Mouse (Mus musculus): ENCODE measurements around the gene Cldn9. TPM values are rescaled to one million over a fixed set of nuclear protein-coding genes. Genes with fewer than 3 reads are reported as not detected.
A peak's percentile ranks its signal among the peaks of the same experiment; 100 is the strongest.

The Cldn9 gene
- polyA plus RNA-seq, 1 experiment: 0.10 TPM

- no peaks in the 10 kb centered on the region for H3K27me3 ChIP-seq (ENCODE audit: control insufficient read depth, insufficient read depth, low read length)
- H3K4me1 ChIP-seq (ENCODE audit: control insufficient read depth, insufficient read depth, insufficient read length, low read length): peaks cover 2% of the 10 kb centered on the region; the same call in 1 of the 2 replicates
- TF ChIP-seq POLR2A (IDR thresholded peaks at IDR 0.05; ENCODE audit: low read depth, low read length) (no peak), CTCF (IDR thresholded peaks at IDR 0.05; ENCODE audit: extremely low read depth, insufficient read length, insufficient replicate concordance, low read depth, low read length) (peak; percentile 38; the same call in 1 of the 2 replicates)
- H3K36me3 ChIP-seq (ENCODE audit: control insufficient read depth, insufficient read depth, low read length): peaks cover 31% of the 10 kb centered on the region
- no peak overlapping the region for H3K27ac ChIP-seq (ENCODE audit: insufficient read depth, low read depth, low read length)
- 12% methylated on average over 5 of the region's 5 CpGs for WGBS
- H3K4me3 ChIP-seq (ENCODE audit: low read depth, low read length): no peak overlapping the region
These were observed 19.2 kb downstream of the Cldn9 start for GRCm38 (mm10) chr17:23664556-23665021.

GRCm38 (mm10) chr17:23661526-23661925, 22.3 kb downstream of the Cldn9 start:
- Histone ChIP-seq H3K36me3 (ENCODE audit: control insufficient read depth, insufficient read depth, low read length) (peaks cover 8% of the 10 kb centered on the region; the same call in 1 of the 2 replicates), H3K4me1 (ENCODE audit: control insufficient read depth, insufficient read depth, insufficient read length, low read length) (peaks cover 2% of the 10 kb centered on the region; the same call in 1 of the 2 replicates), H3K27ac (ENCODE audit: insufficient read depth, low read depth, low read length) (no peak overlapping the region), H3K27me3 (ENCODE audit: control insufficient read depth, insufficient read depth, low read length) (no peaks in the 10 kb centered on the region), H3K4me3 (ENCODE audit: low read depth, low read length) (no peak overlapping the region)
- 14% methylated on average over 9 of the region's 9 CpGs for WGBS
- TF ChIP-seq POLR2A (IDR thresholded peaks at IDR 0.05; ENCODE audit: low read depth, low read length) (no peak), CTCF (IDR thresholded peaks at IDR 0.05; ENCODE audit: extremely low read depth, insufficient read length, insufficient replicate concordance, low read depth, low read length) (peak; percentile 50; the same call in 1 of the 2 replicates)

GRCm38 (mm10) chr17:23660876-23661200, 23.0 kb downstream of the Cldn9 start:
- TF ChIP-seq POLR2A (IDR thresholded peaks at IDR 0.05; ENCODE audit: low read depth, low read length) (no peak), CTCF (IDR thresholded peaks at IDR 0.05; ENCODE audit: extremely low read depth, insufficient read length, insufficient replicate concordance, low read depth, low read length) (no peak)
- Histone ChIP-seq H3K27ac (ENCODE audit: insufficient read depth, low read depth, low read length) (no peak overlapping the region), H3K4me3 (ENCODE audit: low read depth, low read length) (peak overlapping the region; percentile 87), H3K4me1 (ENCODE audit: control insufficient read depth, insufficient read depth, insufficient read length, low read length) (peaks cover 2% of the 10 kb centered on the region; the same call in 1 of the 2 replicates), H3K36me3 (ENCODE audit: control insufficient read depth, insufficient read depth, low read length) (peaks cover 5% of the 10 kb centered on the region; the same call in 1 of the 2 replicates), H3K27me3 (ENCODE audit: control insufficient read depth, insufficient read depth, low read length) (no peaks in the 10 kb centered on the region)
- WGBS: under 1% methylated on average over 14 of the region's 14 CpGs

- TF ChIP-seq POLR2A (IDR thresholded peaks at IDR 0.05; ENCODE audit: low read depth, low read length) (no peak), CTCF (IDR thresholded peaks at IDR 0.05; ENCODE audit: extremely low read depth, insufficient read length, insufficient replicate concordance, low read depth, low read length) (peak; percentile 89)
- H3K4me1 ChIP-seq (ENCODE audit: control insufficient read depth, insufficient read depth, insufficient read length, low read length): peaks cover 2% of the 10 kb centered on the region; the same call in 1 of the 2 replicates
- peaks cover 1% of the 10 kb centered on the region; the same call in 1 of the 2 replicates for H3K36me3 ChIP-seq (ENCODE audit: control insufficient read depth, insufficient read depth, low read length)
- no peak within 1 kb of the TSS for H3K27ac ChIP-seq (ENCODE audit: insufficient read depth, low read depth, low read length)
- no peaks in the 10 kb centered on the region for H3K27me3 ChIP-seq (ENCODE audit: control insufficient read depth, insufficient read depth, low read length)
- peak within 1 kb of the TSS; percentile 87 for H3K4me3 ChIP-seq (ENCODE audit: low read depth, low read length)
- WGBS: 3% methylated on average over 27 of the region's 27 CpGs
These were observed 23.5 kb downstream of the Cldn9 start, which contains the start of gene Bicdl2 for GRCm38 (mm10) chr17:23660117-23660875. TSS of gene Bicdl2 (plus strand) at chr17:23660506.

- H3K4me1 ChIP-seq (ENCODE audit: control insufficient read depth, insufficient read depth, insufficient read length, low read length): no peaks in the 10 kb centered on the region
- no peak for TF ChIP-seq POLR2A (IDR thresholded peaks at IDR 0.05; ENCODE audit: low read depth, low read length)
- no peak for TF ChIP-seq CTCF (IDR thresholded peaks at IDR 0.05; ENCODE audit: extremely low read depth, insufficient read length, insufficient replicate concordance, low read depth, low read length)
- 75% methylated on average over 3 of the region's 3 CpGs for WGBS
- no peak overlapping the region for H3K27ac ChIP-seq (ENCODE audit: insufficient read depth, low read depth, low read length)
- H3K36me3 ChIP-seq (ENCODE audit: control insufficient read depth, insufficient read depth, low read length): no peaks in the 10 kb centered on the region
- H3K27me3 ChIP-seq (ENCODE audit: control insufficient read depth, insufficient read depth, low read length): no peaks in the 10 kb centered on the region
- H3K4me3 ChIP-seq (ENCODE audit: low read depth, low read length): no peak overlapping the region
These were observed 25.4 kb downstream of the Cldn9 start for GRCm38 (mm10) chr17:23658450-23658849.

GRCm38 (mm10) chr17:23654410-23654809, 29.4 kb downstream of the Cldn9 start:
- H3K27ac ChIP-seq (ENCODE audit: insufficient read depth, low read depth, low read length): no peak overlapping the region
- 43% methylated on average over 2 of the region's 2 CpGs for WGBS
- TF ChIP-seq POLR2A (IDR thresholded peaks at IDR 0.05; ENCODE audit: low read depth, low read length): no peak
- H3K4me1 ChIP-seq (ENCODE audit: control insufficient read depth, insufficient read depth, insufficient read length, low read length): no peaks in the 10 kb centered on the region
- H3K36me3 ChIP-seq (ENCODE audit: control insufficient read depth, insufficient read depth, low read length): no peaks in the 10 kb centered on the region
- no peak overlapping the region for H3K4me3 ChIP-seq (ENCODE audit: low read depth, low read length)
- no peaks in the 10 kb centered on the region; the same call in 1 of the 2 replicates for H3K27me3 ChIP-seq (ENCODE audit: control insufficient read depth, insufficient read depth, low read length)

- Histone ChIP-seq H3K27me3 (ENCODE audit: control insufficient read depth, insufficient read depth, low read length) (no peaks in the 10 kb centered on the region; the same call in 1 of the 2 replicates), H3K4me3 (ENCODE audit: low read depth, low read length) (no peak overlapping the region), H3K36me3 (ENCODE audit: control insufficient read depth, insufficient read depth, low read length) (no peaks in the 10 kb centered on the region), H3K4me1 (ENCODE audit: control insufficient read depth, insufficient read depth, insufficient read length, low read length) (no peaks in the 10 kb centered on the region), H3K27ac (ENCODE audit: insufficient read depth, low read depth, low read length) (no peak overlapping the region)
- no peak for TF ChIP-seq CTCF (IDR thresholded peaks at IDR 0.05; ENCODE audit: extremely low read depth, insufficient read length, insufficient replicate concordance, low read depth, low read length)
- TF ChIP-seq POLR2A (IDR thresholded peaks at IDR 0.05; ENCODE audit: low read depth, low read length): no peak
- WGBS: 28% methylated on average over 6 of the region's 6 CpGs
These were observed 29.8 kb downstream of the Cldn9 start for GRCm38 (mm10) chr17:23654001-23654400.
